Mouse (Mus musculus) adrenal gland, postnatal 4 days (tissue): ENCODE measurements around the gene Plppr3. TPM values are rescaled to one million over a fixed set of nuclear protein-coding genes. Genes with fewer than 3 reads are reported as not detected.

Source experiments
- DNase-seq, 2 experiments: peaks; one replicate each; pipeline ENCODE4 v3.0.0; 2021 to 2022; ENCODE audit warnings: low spot score in 2 of 2, mixed read lengths in 2 of 2
- long read RNA-seq, 2 experiments: library from polyadenylated mRNA; stranded (forward); transcript quantifications; one replicate each; pipeline ENCODE4 v2.0.0; 2021
- total RNA-seq, 2 experiments: library from RNA; stranded (reverse); gene quantifications; 2 replicates each; pipeline ENCODE4 v1.2.3; 2021

The Plppr3 gene
- 10 to 100 TPM in 1 of 2 experiments, 1 to 10 TPM in 1; 8.6 to 14.8 TPM for total RNA-seq
- long read RNA-seq, experiment 1, partial matches to known transcripts: 1 of 11 reads
- long read RNA-seq, experiment 1, other reads (novel, unspliced or antisense): 9 of 11 reads
- long read RNA-seq, experiment 2, partial matches to known transcripts: 6 of 23 reads
- long read RNA-seq, experiment 2, other reads (novel, unspliced or antisense): 13 of 23 reads

DNA sequence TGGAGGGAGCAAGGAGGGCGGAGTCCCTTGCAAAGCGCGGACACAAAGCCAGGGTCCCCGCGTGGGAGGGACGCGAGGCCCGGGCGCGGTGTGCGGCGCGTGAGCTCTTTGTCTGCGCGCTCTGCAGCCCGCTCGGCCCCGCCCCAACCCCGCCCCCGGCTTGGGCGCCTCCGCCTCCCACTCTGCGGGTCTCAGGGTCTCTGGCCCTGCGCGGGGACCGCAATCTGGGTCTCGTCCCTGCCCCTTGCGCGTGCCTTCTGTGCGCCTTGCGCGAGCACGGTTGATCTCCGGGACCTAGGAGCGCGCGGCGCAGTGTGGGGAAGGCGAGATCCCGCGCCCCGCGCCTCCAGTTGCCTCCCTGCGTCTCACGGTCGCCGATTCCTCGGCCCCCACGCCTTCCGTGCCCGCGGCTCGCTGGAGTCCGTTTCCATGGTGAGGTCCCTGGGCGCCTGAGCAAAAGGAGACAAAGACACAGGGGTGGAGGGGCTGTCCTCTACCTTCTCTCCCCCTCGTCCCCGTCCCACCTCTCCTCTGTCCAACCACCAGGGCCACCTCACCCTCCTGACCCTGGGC, at the start of gene Plppr3, which contains the start of gene Prtn3:
Gene Plppr3, minus strand, starts transcription at position 345 of the 573 bp plus-strand sequence.
Gene Prtn3, plus strand, starts transcription at position 187 of the 573 bp plus-strand sequence.
- DNase-seq: no peak

DNA sequence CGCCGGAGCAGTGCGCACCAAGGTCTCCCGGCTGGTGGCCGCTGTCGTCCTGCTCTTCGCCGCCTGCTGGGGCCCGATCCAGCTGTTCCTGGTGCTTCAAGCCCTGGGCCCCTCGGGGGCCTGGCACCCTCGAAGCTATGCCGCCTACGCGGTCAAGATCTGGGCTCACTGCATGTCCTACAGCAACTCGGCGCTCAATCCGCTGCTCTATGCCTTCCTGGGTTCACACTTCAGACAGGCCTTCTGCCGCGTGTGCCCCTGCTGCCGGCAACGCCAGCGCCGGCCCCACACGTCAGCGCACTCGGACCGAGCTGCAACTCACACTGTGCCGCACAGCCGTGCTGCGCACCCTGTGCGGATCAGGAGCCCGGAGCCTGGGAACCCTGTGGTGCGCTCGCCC, 47.1 kb upstream of the Plppr3 start:
- no peak for DNase-seq

DNA sequence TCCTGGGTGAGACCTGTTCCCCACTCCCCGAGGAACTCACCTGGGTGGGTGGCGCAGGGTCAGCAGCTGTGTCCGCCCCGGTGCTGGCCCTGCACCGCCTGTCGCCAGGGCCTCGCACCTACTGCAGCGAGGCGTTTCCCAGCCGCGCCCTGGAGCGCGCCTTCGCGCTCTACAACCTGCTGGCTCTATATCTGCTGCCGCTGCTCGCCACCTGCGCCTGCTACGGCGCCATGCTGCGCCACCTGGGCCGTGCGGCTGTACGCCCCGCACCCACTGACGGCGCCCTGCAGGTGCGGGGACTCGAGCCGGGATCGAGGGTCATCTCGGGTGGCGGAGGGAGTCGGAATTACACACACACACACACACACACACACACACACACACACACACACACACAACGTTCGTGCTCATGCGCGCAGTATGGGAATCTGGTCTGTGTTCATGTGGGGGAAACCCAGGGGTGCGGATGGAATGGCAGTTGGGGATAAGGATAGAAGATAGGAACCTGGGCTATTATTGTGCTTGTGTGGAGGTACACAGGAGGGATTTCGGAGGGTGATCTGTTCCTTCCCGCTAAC, 46.6 kb upstream of the Plppr3 start, which contains the start of gene R3hdm4:
Gene R3hdm4, minus strand, starts transcription at position 251 of the 578 bp plus-strand sequence.
- no peak for DNase-seq

DNA sequence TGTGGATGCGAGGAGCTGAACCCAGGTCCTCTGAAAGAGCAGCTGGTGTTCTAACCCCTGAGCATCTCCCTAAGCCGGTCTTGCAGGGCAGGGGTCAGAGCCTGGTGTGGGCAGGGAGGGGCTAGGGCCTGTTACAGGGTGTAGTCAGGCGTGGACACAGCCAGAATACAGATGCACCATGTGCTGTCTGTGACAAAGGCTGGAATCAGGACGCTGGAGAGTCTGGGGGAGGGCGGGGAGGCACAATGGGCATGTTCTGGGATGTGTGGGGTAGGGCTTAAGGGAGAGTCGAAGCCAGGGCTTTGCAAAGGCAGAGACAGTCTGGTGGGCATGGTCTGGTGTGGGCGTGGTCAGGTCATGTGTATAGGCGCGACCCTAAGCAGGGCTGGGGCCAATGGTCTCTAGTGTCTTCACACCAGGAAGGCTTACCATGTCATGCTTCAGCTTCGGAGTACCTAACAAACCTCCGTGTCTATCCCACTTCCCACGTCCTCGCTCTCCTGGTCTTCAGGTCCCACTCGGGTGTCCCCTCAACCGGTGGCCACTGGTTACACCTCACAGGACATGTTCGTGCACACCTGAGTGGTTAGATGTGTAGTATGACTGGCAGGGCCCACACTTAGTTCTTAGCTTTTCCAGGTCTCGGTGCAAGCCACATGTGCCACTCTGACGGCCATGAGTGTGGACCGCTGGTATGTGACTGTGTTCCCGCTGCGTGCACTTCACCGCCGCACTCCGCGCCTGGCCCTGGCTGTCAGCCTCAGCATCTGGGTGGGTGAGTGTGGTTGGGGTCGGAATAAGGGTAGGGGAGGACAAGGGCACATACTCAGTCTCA, 45.8 kb upstream of the Plppr3 start:
- DNase-seq: no peak

DNA sequence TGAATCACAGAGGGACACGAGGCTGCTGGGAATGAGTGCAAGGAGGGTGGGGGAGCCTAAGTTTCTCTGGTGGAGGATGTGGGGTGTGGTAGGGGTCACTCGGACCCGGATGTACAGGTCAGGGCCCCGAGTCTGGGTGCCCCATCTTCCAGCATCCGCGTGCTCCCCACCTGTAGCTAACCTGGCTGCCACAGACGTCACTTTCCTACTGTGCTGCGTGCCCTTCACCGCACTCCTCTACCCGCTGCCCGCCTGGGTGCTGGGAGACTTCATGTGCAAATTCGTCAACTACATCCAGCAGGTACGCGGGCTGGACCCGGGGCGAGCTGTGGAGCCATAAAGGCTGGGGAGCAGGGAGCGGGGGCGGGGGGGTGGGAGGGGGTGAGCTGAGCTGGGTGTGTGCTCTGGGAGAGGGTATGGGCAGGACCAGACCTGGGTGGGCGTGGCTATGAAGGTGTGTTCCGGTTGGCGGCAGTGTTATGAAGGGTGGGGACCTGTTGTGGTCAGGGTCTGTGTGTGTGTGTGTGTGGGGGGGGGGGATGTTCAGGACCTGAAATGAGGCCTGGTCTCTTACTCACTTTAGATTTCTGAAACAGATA, 44.9 kb upstream of the Plppr3 start:
- no peak for DNase-seq

DNA sequence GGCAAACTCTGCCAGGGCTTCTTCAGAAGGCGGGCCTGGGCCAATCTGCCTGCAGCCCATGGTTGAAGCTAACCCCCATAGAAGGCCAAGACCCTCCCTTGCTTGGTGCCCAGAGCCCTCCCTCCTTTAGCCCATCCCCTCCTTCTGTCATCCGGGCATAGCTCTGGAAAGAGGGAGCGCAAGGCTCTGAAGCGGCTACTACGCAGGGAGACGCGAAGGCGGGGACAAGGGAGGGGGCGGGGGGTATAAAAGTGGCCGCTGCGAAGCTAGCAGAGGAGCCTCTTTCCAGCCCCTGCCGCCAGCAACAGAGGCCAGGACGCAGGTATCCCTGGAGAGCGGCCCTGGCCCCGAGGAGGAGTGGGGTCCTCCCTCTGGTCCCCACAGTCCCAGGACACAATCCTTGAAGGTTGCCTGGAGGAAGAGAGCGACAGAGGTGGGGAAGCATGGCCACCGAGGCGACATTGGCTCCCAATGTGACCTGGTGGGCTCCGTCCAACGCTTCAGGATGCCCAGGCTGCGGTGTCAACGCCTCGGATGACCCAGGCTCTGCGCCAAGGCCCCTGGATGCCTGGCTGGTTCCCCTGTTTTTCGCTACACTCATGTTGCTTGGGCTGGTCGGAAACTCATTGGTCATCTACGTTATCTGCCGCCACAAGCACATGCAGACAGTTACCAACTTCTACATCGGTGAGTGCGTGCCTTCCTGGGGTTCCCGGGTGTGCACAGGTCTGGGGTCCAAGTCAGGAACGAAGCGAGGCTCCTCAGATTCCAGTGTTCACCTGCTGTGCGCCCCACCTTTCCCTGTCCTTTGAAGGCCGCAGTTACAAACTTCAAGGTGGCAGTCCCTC, 44.0 kb upstream of the Plppr3 start:
- no peak for DNase-seq

DNA sequence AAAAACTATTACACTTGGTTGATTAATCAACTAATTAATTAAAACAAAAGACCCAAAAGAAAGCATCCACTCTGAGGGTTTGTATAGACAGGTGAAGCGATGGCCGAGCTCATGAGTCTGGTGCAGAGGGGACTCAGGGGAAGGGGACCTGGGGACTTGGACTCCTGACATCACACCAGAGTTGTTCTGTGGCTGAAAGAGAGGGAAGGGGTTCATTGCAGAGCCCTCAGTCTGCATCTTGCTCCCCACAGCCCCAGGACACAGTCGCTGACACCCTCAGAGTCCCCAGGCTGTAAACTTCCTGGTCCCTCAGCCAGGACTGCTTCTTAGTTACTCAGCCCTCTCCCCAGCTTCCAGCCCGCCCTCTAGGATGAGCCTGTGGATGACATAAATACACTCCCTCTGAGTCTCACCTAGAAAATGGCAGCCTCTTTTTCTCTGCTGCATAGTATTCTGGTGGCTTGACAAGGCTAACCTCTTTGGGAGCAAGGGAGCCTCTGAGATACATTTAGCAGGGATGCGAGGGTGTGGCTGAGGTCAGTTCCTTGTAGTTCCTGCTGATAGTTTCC, 43.2 kb upstream of the Plppr3 start:
- DNase-seq: no peak

DNA sequence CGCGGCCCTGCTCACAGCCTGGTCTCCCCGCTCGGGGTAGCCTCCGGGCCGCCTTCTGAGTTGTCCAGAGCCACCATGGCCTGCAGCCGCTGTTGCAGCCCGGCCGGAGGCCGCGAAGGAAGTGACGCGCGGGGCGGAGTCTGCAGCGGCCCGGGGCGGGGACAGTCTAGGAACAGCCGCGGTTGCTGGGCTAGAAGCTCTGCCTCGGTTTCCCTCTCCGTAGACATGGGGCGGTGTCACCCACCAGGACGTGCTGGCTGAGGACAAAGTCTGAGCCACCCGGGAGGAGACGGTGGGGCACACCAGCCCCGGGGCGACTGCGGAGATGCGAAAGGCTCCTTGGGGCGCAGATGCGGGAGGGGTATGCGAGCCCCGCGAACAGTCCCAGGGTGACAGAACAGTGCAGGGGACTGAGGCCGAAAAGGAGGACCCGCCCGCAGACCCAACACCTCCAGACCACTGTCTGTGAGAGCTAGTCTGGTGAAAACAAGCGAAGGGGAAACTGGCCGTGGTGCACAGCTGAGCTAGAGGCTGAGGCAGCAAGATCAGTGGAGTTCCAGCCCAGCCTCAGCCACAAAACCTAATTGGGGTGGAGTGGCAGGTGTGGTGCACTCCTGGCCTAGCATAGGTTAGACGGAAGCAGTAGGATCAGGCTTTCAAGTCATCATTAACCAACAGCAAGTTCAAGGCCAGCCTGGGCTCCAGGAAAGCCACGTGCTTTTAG, 42.5 kb upstream of the Plppr3 start, which contains the start of gene Kiss1r:
Gene Kiss1r, plus strand, starts transcription at position 164 of the 724 bp plus-strand sequence.
- DNase-seq: peak; percentile 73 to 77

DNA sequence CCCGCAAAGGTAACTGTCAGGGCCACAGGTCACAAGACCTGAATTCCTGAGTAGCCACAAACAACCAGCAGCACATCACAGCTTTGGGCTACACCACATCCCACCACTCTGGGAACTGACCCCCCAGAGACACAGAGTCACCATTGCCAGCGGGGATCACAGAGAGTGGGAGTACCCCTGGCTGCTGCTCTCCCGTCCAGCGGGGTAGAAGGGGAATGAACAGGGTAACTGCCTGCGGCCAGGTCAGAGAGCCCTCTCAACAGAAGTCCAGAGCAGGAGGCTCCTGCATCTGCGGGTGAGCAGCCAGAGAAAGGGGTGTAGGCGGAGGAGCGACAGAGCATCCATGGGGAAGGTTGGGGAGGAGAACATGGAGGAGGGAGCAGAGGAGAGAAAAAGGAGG, 41.6 kb upstream of the Plppr3 start:
- DNase-seq: no peak

DNA sequence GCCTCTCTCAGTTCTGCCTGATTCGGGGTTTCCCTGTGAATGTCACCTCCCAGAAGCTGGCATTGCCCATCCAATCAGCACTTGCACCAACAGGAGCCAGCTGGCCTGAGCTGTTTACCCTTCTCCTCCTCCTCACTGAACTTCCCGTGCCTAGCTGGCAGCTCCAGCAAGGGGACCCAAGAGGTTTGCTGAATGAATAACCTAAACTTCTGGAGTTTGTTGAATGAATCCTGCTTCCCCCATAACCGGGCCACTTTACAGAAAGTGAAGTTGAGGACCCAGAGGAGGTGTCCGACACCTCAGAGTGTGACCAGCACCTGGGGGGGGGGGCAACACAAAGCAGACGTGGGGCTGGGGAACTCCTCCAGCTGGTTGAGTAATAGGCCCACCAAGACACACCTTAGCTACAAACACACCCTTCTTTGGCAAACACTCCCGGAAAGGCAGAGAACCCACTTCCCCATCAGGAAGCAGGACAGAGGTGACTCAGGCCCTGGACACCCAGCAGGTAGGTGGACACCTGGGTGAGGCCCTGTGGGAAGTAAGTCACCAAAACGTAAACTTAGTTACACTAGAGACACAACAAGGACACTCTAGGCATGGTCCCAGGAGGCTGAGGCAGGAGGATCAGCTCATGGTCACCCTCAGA, 40.6 kb upstream of the Plppr3 start:
- DNase-seq: no peak

DNA sequence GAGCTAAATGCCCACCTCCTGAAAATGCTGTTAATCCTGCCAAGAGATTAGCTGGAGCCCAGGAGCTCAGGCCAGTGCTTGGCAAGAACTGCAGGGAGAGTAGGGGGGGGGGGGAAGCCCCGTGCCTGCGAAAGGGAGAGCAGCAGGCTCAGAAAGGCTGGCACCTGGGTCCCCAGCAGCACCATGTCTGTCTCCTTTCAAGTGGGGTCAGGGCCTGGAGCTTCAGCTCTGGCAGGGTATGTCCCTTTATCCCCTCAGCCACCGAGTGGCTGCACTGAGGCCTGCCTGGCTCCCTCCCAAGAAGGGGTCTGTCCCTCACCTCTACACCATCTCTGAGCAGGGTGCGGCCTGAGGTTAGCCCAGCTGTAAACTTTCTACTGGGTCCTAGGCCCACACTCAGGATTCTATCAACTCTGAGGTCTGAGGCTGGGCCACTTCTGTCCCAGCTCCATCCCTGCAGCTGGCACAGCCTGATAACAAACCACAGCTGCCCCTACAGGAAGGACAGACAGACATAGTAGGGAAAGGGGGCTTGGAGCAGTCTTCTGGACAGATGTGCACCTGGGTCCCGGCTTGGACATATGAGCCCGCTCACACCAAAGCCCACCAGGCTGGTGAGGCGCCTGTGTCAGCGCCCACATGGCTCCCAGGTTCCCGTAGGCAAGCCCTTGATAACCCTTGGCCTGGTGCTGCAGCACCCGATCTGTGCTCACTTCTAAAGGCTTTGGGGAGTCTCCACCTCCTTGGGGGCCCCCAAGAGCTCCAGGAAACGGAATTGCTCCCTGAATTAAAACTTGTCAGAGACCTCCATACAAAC, 39.9 kb upstream of the Plppr3 start:
- no peak for DNase-seq

DNA sequence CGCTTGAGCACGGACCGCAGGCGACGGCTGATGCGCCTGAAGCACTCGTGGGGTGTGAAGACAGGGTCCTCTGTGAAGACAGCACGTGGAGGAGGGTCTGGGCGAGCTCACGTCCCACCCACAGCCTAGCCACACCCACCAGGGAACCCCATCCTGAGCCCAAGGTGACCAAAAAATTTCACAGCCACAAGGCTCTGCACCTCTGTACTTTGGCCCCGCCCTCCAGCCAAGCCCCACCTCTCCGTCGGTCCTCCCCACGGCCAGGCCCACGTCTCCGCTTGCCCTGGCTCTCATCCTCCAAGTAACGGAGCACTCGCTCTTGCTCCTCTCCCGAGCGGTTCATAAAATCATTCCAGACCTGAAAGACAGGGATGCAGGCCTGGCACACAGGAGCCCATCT, 38.0 kb upstream of the Plppr3 start:
- no peak for DNase-seq

DNA sequence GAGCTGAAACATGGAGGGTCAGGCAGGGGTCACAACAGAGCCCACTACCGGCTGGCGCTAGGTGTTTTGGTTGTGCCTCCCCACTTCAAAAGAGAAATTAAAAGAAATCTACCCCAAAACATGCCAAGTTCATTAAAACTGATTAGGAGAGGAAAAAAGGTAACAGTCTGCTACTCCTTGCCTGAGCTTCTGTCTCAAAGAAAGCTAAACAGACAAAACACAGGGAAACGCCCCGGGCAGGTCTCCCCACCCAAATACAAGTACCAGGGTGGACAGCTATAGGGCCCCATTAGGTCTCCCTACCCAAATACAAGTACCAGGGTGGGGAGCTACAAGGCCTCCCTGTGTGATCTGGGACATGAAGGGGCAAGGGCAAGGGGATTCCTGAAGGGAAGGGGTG, 36.1 kb upstream of the Plppr3 start, which contains the start of gene Gm26602:
Gene Gm26602, plus strand, starts transcription at position 301 of the 400 bp plus-strand sequence.
- no peak for DNase-seq

DNA sequence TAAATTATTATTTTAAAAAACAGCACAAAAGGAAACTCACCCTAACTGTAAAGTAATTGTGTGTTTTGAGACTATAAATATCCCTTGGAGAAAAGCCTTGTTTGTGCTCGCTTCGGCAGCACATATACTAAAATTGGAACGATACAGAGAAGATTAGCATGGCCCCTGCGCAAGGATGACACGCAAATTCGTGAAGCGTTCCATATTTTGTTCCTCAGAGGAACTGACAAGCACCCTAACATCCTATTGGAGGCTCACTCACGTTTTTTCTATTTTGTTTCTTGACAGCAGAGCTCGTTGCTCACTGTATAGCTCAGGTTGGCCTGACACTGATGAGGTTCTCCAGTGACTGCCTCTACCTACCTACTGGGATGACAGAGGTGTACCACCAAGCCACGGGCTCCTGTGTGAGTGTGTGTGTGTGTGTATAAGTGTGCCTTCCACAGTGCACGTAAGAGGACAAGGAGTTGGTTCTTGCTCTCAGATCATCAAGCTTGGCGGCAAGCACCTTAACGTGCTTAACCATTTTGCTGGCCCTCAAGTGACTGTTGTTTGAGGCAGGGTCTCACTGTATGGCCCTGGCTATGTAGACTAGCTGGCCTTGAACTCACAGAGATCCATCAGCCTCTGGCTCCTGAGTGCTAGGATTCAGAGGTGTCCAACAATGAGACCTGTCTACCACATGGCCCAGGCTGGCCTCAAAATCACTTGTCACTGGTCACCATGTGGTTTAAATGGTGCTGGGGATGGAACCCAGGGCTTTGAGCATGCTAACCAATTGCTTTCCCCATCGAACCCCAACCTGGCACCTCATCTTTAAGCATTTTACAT, 34.9 kb upstream of the Plppr3 start:
- DNase-seq: no peak

DNA sequence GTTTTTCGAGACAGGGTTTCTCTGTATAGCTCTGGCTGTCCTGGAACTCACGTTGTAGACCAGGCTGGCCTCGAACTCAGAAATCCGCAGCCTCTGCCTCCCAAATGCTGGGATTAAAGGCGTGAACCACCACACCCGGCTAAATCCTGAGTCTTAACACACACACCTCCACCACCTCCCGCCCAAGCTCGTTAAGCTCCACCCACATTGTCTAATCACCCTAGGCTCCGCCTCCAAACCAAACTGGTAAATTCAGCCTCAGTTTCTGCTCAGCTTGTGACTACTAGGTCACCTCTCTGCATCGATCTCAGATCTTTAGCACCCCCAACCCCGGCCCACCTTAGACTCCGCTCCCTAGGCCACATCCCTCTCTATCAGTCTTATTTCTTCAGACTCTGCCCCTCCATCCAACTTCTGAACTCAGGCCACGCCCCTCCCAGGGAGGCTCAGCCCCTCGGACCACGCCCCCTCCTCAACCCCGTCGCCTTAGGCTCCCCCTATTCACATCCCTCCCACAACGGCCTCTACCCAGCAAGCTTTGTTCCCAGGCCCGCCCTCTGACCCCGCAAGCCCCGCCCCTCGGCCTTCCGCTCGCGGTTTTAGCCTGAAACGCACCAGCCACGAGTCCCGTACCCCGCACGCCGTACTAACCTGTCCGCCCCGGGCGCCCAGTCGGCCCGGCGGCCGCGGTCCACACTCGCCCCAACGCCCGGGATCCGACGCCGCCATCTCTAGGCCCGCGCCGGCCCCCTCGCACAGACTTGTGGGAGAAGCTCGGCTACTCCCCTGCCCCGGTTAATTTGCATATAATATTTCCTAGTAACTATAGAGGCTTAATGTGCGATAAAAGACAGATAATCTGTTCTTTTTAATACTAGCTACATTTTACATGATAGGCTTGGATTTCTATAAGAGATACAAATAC, 34.0 kb upstream of the Plppr3 start, which contains the start of gene Med16:
Gene Med16, minus strand, starts transcription at position 757 of the 925 bp plus-strand sequence.
- peak; percentile 88 to 93 for DNase-seq

DNA sequence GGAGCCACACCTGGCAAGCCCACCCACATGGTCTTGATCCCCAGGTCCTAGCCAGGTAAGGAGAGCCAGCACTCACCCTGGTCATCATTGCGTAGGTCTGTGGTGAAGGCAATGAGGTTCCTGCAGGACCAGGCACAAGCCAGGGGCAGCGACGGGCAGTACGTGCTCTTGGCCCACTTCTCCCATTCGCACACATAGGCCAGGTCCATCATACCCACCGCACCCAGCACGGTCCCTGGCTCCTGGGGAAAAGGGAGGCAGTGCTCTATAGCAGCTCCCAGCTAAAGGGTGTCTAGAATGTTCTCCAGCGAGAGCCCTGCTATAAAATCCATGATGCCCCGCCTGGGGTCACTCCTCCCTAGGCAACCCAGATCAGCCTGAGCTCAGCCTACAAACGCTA, 33.0 kb upstream of the Plppr3 start:
- DNase-seq: no peak
